Mouse (Mus musculus) heart, postnatal 0 days (tissue): ENCODE measurements around the gene Stk10. TPM values are rescaled to one million over a fixed set of nuclear protein-coding genes. Genes with fewer than 3 reads are reported as not detected.
A peak's percentile ranks its signal among the peaks of the same experiment; 100 is the strongest.
"Not testable (repeated sequence)": the region's sequence is repeated elsewhere in the genome, so short reads cannot be mapped to it uniquely, and the experiment has no call there.

Experiments
- ATAC-seq: fragments of 200-750 bp; cut with Nextera tagmentation; 2 replicates; pipeline ENCODE4 v1.8.0; 2017; ENCODE audit warnings: low read depth, moderate number of reproducible peaks, moderate library complexity; ENCODE audit not compliant: insufficient read depth
- DNase-seq: peaks from one replicate; pipeline ENCODE4 v3.0.0-alpha.2; 2016; ENCODE audit warnings: low spot score
- H3K27ac ChIP-seq: fragments of 300-500 bp; sonication (generic); 2 replicates; pipeline ENCODE4 v1.5.1; 2014; ENCODE audit warnings: low read depth, mild to moderate bottlenecking
- H3K27me3 ChIP-seq: fragments of 300-500 bp; sonication (generic); 2 replicates; pipeline ENCODE4 v1.6.1; 2014; ENCODE audit warnings: low read length, mixed read lengths; ENCODE audit not compliant: control insufficient read depth, insufficient read depth
- H3K36me3 ChIP-seq: fragments of 300-500 bp; sonication (generic); replicated peaks from 2 replicates; pipeline ENCODE4 v1.6.1; 2014; ENCODE audit warnings: low read length, mixed read lengths; ENCODE audit not compliant: control insufficient read depth, insufficient read depth
- H3K4me1 ChIP-seq: fragments of 300-500 bp; sonication (generic); 2 replicates; pipeline ENCODE4 v1.6.1; 2014; ENCODE audit warnings: antibody characterized with exemption; ENCODE audit not compliant: control insufficient read depth, insufficient read depth
- H3K4me2 ChIP-seq: fragments of 300-500 bp; sonication (generic); 2 replicates; pipeline ENCODE4 v1.6.1; 2014; ENCODE audit warnings: low read depth, mild to moderate bottlenecking, low read length, moderate library complexity
- H3K4me3 ChIP-seq: fragments of 300-500 bp; sonication (generic); 2 replicates; pipeline ENCODE4 v1.5.1; 2014; ENCODE audit warnings: low read depth, low read length
- H3K9ac ChIP-seq: fragments of 300-500 bp; sonication (generic); replicated peaks from 2 replicates; pipeline ENCODE4 v1.6.1; 2014; ENCODE audit warnings: low read depth, low read length, mixed read lengths
- H3K9me3 ChIP-seq: fragments of 300-500 bp; sonication (generic); replicated peaks from 2 replicates; pipeline ENCODE4 v1.6.1; 2016; ENCODE audit warnings: low read length; ENCODE audit not compliant: control insufficient read depth
- CTCF ChIP-seq: IDR thresholded peaks from 2 replicates; pipeline ENCODE4 v1.5.1; 2016; ENCODE audit warnings: antibody characterized with exemption, control low read depth, low read depth
- EP300 ChIP-seq: IDR thresholded peaks from 2 replicates; pipeline ENCODE4 v1.6.1; 2016; ENCODE audit warnings: antibody characterized with exemption, low read depth
- WGBS: fragments of 180-500 bp; shearing (Covaris S2); extraction: QIAGEN DNeasy Blood & Tissue Kit; methylation state at CpG from one replicate; pipeline ENCODE4 v1.1.7; 2014; 5-methylcytosine and 5-hydroxymethylcytosine counted together
- polyA plus RNA-seq: library from polyadenylated mRNA; unstranded; fragments of >200 nt; fragmentation: Nextera tagmentation; extraction: Ambion mirVana; gene quantifications from 2 replicates; pipeline ENCODE4 v1.2.1, GENCODE M21; 2015
- total RNA-seq: library from RNA; depleted of rRNA; stranded (reverse); fragments of >200 nt; gene quantifications from 2 replicates; pipeline ENCODE4 v1.2.3, GENCODE M21; 2014; ENCODE audit warnings: low replicate concordance

Stk10 gene
- total and polyA plus RNA-seq, 2 experiments from 2014 or later: 1.6 to 4.3 TPM

DNA sequence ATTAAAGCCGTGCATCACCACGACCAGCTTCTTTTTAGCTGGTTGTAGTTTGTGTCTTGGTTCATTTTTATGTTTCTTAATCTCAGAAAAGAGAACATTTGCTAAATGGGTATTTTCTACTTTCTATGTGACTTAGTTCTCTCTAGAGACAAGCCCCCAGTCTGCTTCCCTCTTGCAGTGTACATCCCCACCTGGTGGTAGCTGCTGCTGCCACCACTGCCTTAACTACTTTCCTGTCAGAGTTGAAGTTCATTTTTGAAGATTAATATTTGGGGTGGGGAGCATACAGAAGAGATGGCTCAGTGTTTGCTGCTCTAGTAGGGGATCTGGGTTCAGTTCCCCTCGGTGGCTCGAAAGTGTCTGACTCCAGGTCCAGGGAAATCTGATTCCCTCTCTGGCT, 33.2 kb upstream of the Stk10 start:
- Histone ChIP-seq H3K9me3 (no peaks in the 10 kb centered on the region), H3K27ac (no peak overlapping the region), H3K27me3 (no peaks in the 10 kb centered on the region), H3K9ac (no peak overlapping the region), H3K4me1 (no peaks in the 10 kb centered on the region; the same call in 1 of the 2 replicates), H3K36me3 (0 out of 2 replicates have a peak, but pooled peaks cover 5% of the 10 kb centered on the region), H3K4me2 (no peak overlapping the region), H3K4me3 (no peak overlapping the region)
- ATAC-seq (no peak), DNase-seq (no peak)
- WGBS: 90% methylated on average over 4 of the region's 4 CpGs
- no peak for TF ChIP-seq EP300
- peak; percentile 19; the same call in 1 of the 2 replicates for TF ChIP-seq CTCF

DNA sequence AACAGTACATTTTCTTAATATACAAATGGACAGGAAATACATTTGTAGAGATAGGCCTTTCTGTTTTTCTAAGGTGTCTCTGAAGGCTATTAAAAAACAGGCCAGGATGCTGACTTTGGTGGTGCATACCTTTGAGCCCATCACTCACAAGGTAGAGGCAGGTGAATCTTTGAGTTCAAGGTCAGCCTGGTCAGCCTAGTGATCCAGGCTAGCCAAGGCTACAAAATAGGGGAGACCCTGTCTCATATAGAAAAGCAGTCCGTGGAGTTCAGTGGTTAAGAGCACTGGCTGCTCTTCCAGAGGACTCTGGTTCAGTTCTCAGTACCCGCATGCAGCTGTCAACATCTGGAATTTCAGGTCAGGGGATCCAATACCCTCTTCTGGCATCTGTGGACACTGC, 29.4 kb upstream of the Stk10 start:
- H3K4me3 ChIP-seq: no peak overlapping the region
- no peaks in the 10 kb centered on the region for H3K27me3 ChIP-seq
- H3K9ac ChIP-seq: no peak overlapping the region
- WGBS: 93% methylated on average over 2 of the region's 2 CpGs
- H3K27ac ChIP-seq: no peak overlapping the region
- ATAC-seq (no peak), DNase-seq (no peak)
- TF ChIP-seq CTCF (no peak), EP300 (no peak)
- H3K4me2 ChIP-seq: no peak overlapping the region
- H3K4me1 ChIP-seq: no peaks in the 10 kb centered on the region; the same call in 1 of the 2 replicates
- 0 out of 2 replicates have a peak, but pooled peaks cover 5% of the 10 kb centered on the region for H3K36me3 ChIP-seq
- no peaks in the 10 kb centered on the region for H3K9me3 ChIP-seq

GRCm38 (mm10) chr11:32505091-32505739, 27.9 kb upstream of the Stk10 start:
- Histone ChIP-seq H3K9me3 (no peaks in the 10 kb centered on the region), H3K9ac (no peak overlapping the region), H3K4me2 (peak overlapping the region; percentile 15; the same call in 1 of the 2 replicates), H3K36me3 (0 out of 2 replicates have a peak, but pooled peaks cover under 1% of the 10 kb centered on the region), H3K4me3 (no peak overlapping the region), H3K27ac (peak overlapping the region; percentile 20; the same call in 1 of the 2 replicates), H3K27me3 (no peaks in the 10 kb centered on the region), H3K4me1 (no peaks in the 10 kb centered on the region; the same call in 1 of the 2 replicates)
- no peak for DNase-seq
- 54% methylated on average over 7 of the region's 7 CpGs for WGBS
- ATAC-seq: no peak
- no peak for TF ChIP-seq EP300
- TF ChIP-seq CTCF: no peak

- no peak for TF ChIP-seq EP300
- no peak for TF ChIP-seq CTCF
- no peaks in the 10 kb centered on the region for H3K9me3 ChIP-seq
- DNase-seq (no peak), ATAC-seq (no peak)
- no peak overlapping the region for H3K27ac ChIP-seq
- no peak overlapping the region for H3K4me2 ChIP-seq
- no peaks in the 10 kb centered on the region for H3K36me3 ChIP-seq
- H3K4me3 ChIP-seq: no peak overlapping the region
- WGBS: 86% methylated on average over 1 of the region's 1 CpGs
- no peaks in the 10 kb centered on the region for H3K4me1 ChIP-seq
- no peaks in the 10 kb centered on the region for H3K27me3 ChIP-seq
- no peak overlapping the region for H3K9ac ChIP-seq
Observed at GRCm38 (mm10) chr11:32510930-32511329, 22.2 kb upstream of the Stk10 start.

- not testable (repeated sequence) for H3K36me3 ChIP-seq, H3K4me1 ChIP-seq, H3K4me2 ChIP-seq, ATAC-seq, H3K4me3 ChIP-seq, H3K27ac ChIP-seq, H3K9me3 ChIP-seq, H3K9ac ChIP-seq, H3K27me3 ChIP-seq, DNase-seq
- WGBS: 91% methylated on average over 5 of the region's 5 CpGs
Observed at GRCm38 (mm10) chr11:32514853-32515252, 18.3 kb upstream of the Stk10 start.

- no peaks in the 10 kb centered on the region for H3K27me3 ChIP-seq
- 82% methylated on average over 12 of the region's 12 CpGs for WGBS
- H3K4me1 ChIP-seq: no peaks in the 10 kb centered on the region
- no peak for ATAC-seq
- H3K4me2 ChIP-seq: no peak overlapping the region
- peaks cover 8% of the 10 kb centered on the region for H3K36me3 ChIP-seq
- TF ChIP-seq CTCF (no peak), EP300 (no peak)
- H3K9ac ChIP-seq: no peak overlapping the region
- H3K9me3 ChIP-seq: no peaks in the 10 kb centered on the region
- no peak overlapping the region for H3K27ac ChIP-seq
- no peak for DNase-seq
- H3K4me3 ChIP-seq: no peak overlapping the region
Observed at GRCm38 (mm10) chr11:32516091-32516490, 17.0 kb upstream of the Stk10 start.
